Mouse (Mus musculus): ENCODE results near the gene Kcnj4. TPM values are rescaled to one million over a fixed set of nuclear protein-coding genes. Genes with fewer than 3 reads are reported as not detected.

Kcnj4 gene
- polyA plus RNA-seq, 1 experiment from 2014 or later, result 0.20 TPM

DNA sequence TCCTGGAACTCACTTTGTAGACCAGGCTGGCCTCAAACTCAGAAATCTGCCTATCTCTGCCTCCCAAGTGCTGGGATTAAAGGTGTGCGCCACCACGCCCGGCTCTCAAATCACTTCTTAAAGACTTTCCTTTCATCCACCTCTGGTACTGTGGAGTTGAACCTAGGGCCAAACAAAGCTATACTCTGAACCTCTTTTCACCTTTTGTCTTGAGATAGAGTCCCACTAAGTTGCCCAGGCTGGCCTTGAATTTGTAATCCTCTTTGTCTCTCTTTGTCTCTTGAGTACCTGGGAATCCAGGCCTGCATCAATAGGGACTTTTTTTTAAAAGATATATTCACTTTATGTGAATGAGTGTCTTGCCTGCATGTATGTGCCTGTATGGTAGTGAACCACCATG, 57.0 kb downstream of the Kcnj4 start:
- ATAC-seq (ENCODE audit: insufficient number of reproducible peaks, insufficient read depth, low FRiP score, low read depth), result no peak
- WGBS, result 80% methylated on average over 3 of the region's 3 CpGs
- no peak overlapping the region for H3K4me2 ChIP-seq (ENCODE audit: low read length)

GRCm38 (mm10) chr15:79445786-79446654, 59.0 kb downstream of the Kcnj4 start:
- Histone ChIP-seq H3K36me3 (ENCODE audit: control insufficient read depth, insufficient read depth, low read length) (no peaks in the 10 kb centered on the region), H3K27me3 (ENCODE audit: control insufficient read depth, insufficient read depth, low read length) (no peaks in the 10 kb centered on the region), H3K27ac (replicated peaks in 1 of 2; ENCODE audit: control insufficient read depth in 1 of 2, insufficient read depth in 1 of 2, low read depth in 2 of 2, low read length in 2 of 2) (no peak overlapping the region), H3K9ac (ENCODE audit: low read length) (no peak overlapping the region), H3K9me3 (ENCODE audit: control insufficient read depth, low read length) (no peaks in the 10 kb centered on the region), H3K4me2 (ENCODE audit: low read length) (no peak overlapping the region), H3K4me3 (ENCODE audit: control insufficient read depth in 1 of 2, insufficient read depth in 1 of 2, low read depth in 1 of 2, low read length in 2 of 2) (no peak overlapping the region), H3K4me1 (ENCODE audit: control insufficient read depth in 2 of 2, insufficient read depth in 2 of 2, low read length in 2 of 2) (peaks cover 8 to 11% of the 10 kb centered on the region in 2 experiments; a peak in 3 of 4 replicates)
- ATAC-seq (ENCODE audit: insufficient number of reproducible peaks, insufficient read depth, low FRiP score, low read depth), result no peak
- WGBS, result 80% methylated on average over 8 of the region's 8 CpGs

More for the DNA sequence above, 57.0 kb downstream of the Kcnj4 start:
- Histone ChIP-seq H3K36me3 (ENCODE audit: control insufficient read depth, insufficient read depth, low read length) (no peaks in the 10 kb centered on the region), H3K4me1 (ENCODE audit: control insufficient read depth in 2 of 2, insufficient read depth in 2 of 2, low read length in 2 of 2) (peaks cover under 1 to 7% of the 10 kb centered on the region in 2 experiments; a peak in 1 of 4 replicates), H3K9me3 (ENCODE audit: control insufficient read depth, low read length) (no peaks in the 10 kb centered on the region), H3K27me3 (ENCODE audit: control insufficient read depth, insufficient read depth, low read length) (no peaks in the 10 kb centered on the region), H3K27ac (replicated peaks in 1 of 2; ENCODE audit: control insufficient read depth in 1 of 2, insufficient read depth in 1 of 2, low read depth in 2 of 2, low read length in 2 of 2) (no peak overlapping the region), H3K9ac (ENCODE audit: low read length) (no peak overlapping the region), H3K4me3 (ENCODE audit: control insufficient read depth in 1 of 2, insufficient read depth in 1 of 2, low read depth in 1 of 2, low read length in 2 of 2) (no peak overlapping the region)

DNA sequence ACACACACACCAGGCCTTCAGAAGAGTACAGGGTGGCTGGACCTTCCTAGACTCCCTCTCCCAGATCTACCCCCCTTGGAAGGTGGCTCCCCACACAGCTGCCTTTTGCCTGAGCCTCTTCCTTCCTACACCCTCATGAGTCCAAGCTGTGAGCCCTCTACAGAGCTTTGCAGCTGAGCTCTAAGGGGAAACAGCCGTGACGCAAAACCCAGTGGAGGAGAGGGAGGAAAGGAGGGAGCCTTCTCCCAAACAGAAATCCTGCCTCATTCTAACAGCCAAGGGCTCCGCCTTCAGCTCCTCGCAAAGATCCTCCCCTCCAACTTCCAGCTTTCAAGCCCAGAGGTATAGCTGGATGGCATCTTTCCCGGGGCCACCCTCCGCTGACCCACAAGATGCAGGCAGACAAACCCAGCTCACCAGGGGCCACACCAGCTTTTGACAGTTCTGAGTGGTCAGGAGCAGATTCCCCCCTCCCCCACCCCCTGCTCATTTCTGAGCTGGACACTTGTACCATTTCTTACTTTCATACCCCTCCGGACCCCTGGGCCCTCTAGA, 61.1 kb downstream of the Kcnj4 start:
- Histone ChIP-seq H3K27me3 (ENCODE audit: control insufficient read depth, insufficient read depth, low read length) (no peaks in the 10 kb centered on the region), H3K4me3 (ENCODE audit: control insufficient read depth in 1 of 2, insufficient read depth in 1 of 2, low read depth in 1 of 2, low read length in 2 of 2) (no peak overlapping the region), H3K36me3 (ENCODE audit: control insufficient read depth, insufficient read depth, low read length) (no peaks in the 10 kb centered on the region), H3K9me3 (ENCODE audit: control insufficient read depth, low read length) (no peaks in the 10 kb centered on the region), H3K4me1 (ENCODE audit: control insufficient read depth in 2 of 2, insufficient read depth in 2 of 2, low read length in 2 of 2) (peaks cover 28 to 30% of the 10 kb centered on the region in 2 experiments), H3K4me2 (ENCODE audit: low read length) (no peak overlapping the region), H3K9ac (ENCODE audit: low read length) (no peak overlapping the region), H3K27ac (replicated peaks in 1 of 2; ENCODE audit: control insufficient read depth in 1 of 2, insufficient read depth in 1 of 2, low read depth in 2 of 2, low read length in 2 of 2) (no peak overlapping the region)
- 66% methylated on average over 7 of the region's 7 CpGs for WGBS
- ATAC-seq (ENCODE audit: insufficient number of reproducible peaks, insufficient read depth, low FRiP score, low read depth), result no peak

DNA sequence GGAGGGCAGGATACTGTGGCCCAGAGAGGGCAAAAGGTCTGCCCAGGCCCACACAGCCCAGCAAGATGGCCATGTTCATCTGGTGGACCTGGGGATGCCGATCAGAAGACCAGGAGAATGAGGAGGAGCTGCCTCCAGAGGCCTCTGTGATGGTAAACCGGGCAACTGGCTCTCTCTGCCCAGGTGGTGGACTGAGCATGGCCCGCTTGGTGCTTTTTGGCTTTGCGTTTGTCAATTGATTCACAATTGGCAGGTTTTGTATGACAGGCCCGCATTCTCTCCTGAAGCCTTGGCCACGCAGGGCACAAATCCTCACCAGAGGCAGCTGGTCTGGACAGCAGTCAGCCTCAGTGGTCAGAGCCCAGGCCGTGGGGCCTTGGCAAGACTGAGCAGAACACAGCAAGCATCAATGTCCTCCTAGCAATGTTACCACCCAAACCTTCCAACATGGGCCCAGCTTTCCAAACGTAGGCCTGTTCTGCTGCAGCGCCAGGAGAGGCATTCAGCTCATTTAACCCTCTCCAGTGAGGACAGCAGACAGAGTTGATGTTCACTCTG, 62.0 kb downstream of the Kcnj4 start:
- Histone ChIP-seq H3K4me1 (ENCODE audit: control insufficient read depth in 2 of 2, insufficient read depth in 2 of 2, low read length in 2 of 2) (peaks cover 37 to 39% of the 10 kb centered on the region in 2 experiments), H3K4me2 (ENCODE audit: low read length) (no peak overlapping the region), H3K4me3 (ENCODE audit: control insufficient read depth in 1 of 2, insufficient read depth in 1 of 2, low read depth in 1 of 2, low read length in 2 of 2) (no peak overlapping the region), H3K27ac (replicated peaks in 1 of 2; ENCODE audit: control insufficient read depth in 1 of 2, insufficient read depth in 1 of 2, low read depth in 2 of 2, low read length in 2 of 2) (no peak overlapping the region), H3K9ac (ENCODE audit: low read length) (no peak overlapping the region), H3K27me3 (ENCODE audit: control insufficient read depth, insufficient read depth, low read length) (no peaks in the 10 kb centered on the region), H3K9me3 (ENCODE audit: control insufficient read depth, low read length) (no peaks in the 10 kb centered on the region), H3K36me3 (ENCODE audit: control insufficient read depth, insufficient read depth, low read length) (peaks cover 8% of the 10 kb centered on the region)
- WGBS, result 79% methylated on average over 9 of the region's 9 CpGs
- ATAC-seq (ENCODE audit: insufficient number of reproducible peaks, insufficient read depth, low FRiP score, low read depth), result no peak

- no peaks in the 10 kb centered on the region for H3K9me3 ChIP-seq (ENCODE audit: control insufficient read depth, low read length)
- H3K9ac ChIP-seq (ENCODE audit: low read length), result peak overlapping the region; percentile 99
- H3K36me3 ChIP-seq (ENCODE audit: control insufficient read depth, insufficient read depth, low read length), result peaks cover 16% of the 10 kb centered on the region
- H3K4me2 ChIP-seq (ENCODE audit: low read length), result peak overlapping the region; percentile 84
- ATAC-seq (ENCODE audit: insufficient number of reproducible peaks, insufficient read depth, low FRiP score, low read depth), result no peak
- peak overlapping the region; percentile 92 to 93 for H3K4me3 ChIP-seq (ENCODE audit: control insufficient read depth in 1 of 2, insufficient read depth in 1 of 2, low read depth in 1 of 2, low read length in 2 of 2)
- peak overlapping the region; percentile 86 to 97 for H3K27ac ChIP-seq (replicated peaks in 1 of 2; ENCODE audit: control insufficient read depth in 1 of 2, insufficient read depth in 1 of 2, low read depth in 2 of 2, low read length in 2 of 2)
- H3K4me1 ChIP-seq (ENCODE audit: control insufficient read depth in 2 of 2, insufficient read depth in 2 of 2, low read length in 2 of 2), result peaks cover 45 to 47% of the 10 kb centered on the region in 2 experiments
- H3K27me3 ChIP-seq (ENCODE audit: control insufficient read depth, insufficient read depth, low read length), result no peaks in the 10 kb centered on the region
- 6% methylated on average over 6 of the region's 6 CpGs for WGBS
Measured at GRCm38 (mm10) chr15:79442257-79442611, 62.8 kb downstream of the Kcnj4 start.

- Histone ChIP-seq H3K27me3 (ENCODE audit: control insufficient read depth, insufficient read depth, low read length) (no peaks in the 10 kb centered on the region), H3K27ac (replicated peaks in 1 of 2; ENCODE audit: control insufficient read depth in 1 of 2, insufficient read depth in 1 of 2, low read depth in 2 of 2, low read length in 2 of 2) (peak overlapping the region; percentile 93 to 97), H3K9me3 (ENCODE audit: control insufficient read depth, low read length) (no peaks in the 10 kb centered on the region), H3K4me3 (ENCODE audit: control insufficient read depth in 1 of 2, insufficient read depth in 1 of 2, low read depth in 1 of 2, low read length in 2 of 2) (peak overlapping the region; percentile 92 to 93), H3K36me3 (ENCODE audit: control insufficient read depth, insufficient read depth, low read length) (peaks cover 22% of the 10 kb centered on the region), H3K4me1 (ENCODE audit: control insufficient read depth in 2 of 2, insufficient read depth in 2 of 2, low read length in 2 of 2) (peaks cover 52 to 53% of the 10 kb centered on the region in 2 experiments), H3K4me2 (ENCODE audit: low read length) (peak overlapping the region; percentile 84), H3K9ac (ENCODE audit: low read length) (peak overlapping the region; percentile 99)
- peak; percentile 55; the same call in 1 of the 2 replicates for ATAC-seq (ENCODE audit: insufficient number of reproducible peaks, insufficient read depth, low FRiP score, low read depth)
- WGBS, result 1% methylated on average over 88 of the region's 107 CpGs
Measured at GRCm38 (mm10) chr15:79441331-79442256, 63.4 kb downstream of the Kcnj4 start.
